Mouse (Mus musculus) G1E (cell line): ENCODE data around the gene Abcb7.

Experiments used
- CTCF ChIP-seq: IDR thresholded peaks from 2 replicates; pipeline ENCODE4 v1.5.1; 2012; ENCODE audit warnings: low read depth, low read length, inconsistent platforms, mixed read lengths
- GATA2 ChIP-seq: IDR thresholded peaks from 2 replicates; pipeline ENCODE4 v1.6.1; 2012; ENCODE audit warnings: low read depth, low read length, inconsistent platforms, borderline replicate concordance
- POLR2AphosphoS5 ChIP-seq: IDR thresholded peaks from 2 replicates; pipeline ENCODE4 v1.6.1; 2012; ENCODE audit warnings: low read depth, low read length, inconsistent platforms; ENCODE audit not compliant: insufficient replicate concordance

- TF ChIP-seq POLR2AphosphoS5 = no peak
- TF ChIP-seq CTCF = no peak
- TF ChIP-seq GATA2 = no peak
Observed at GRCm38 (mm10) chrX:104355842-104356241, 57.8 kb downstream of the Abcb7 start.
